Mouse (Mus musculus): Measurements from ENCODE around the gene Syt5. TPM values are rescaled to one million over a fixed set of nuclear protein-coding genes. Genes with fewer than 3 reads are reported as not detected.

The Syt5 gene
- 1.0 TPM for polyA plus RNA-seq (2017; shearing (Covaris generic))

GRCm38 (mm10) chr7:4547221-4547641 lies at the start of gene Syt5:
Syt5 (minus strand) TSS chr7:4547541.

GRCm38 (mm10) chr7:4532005-4532729 lies 15.2 kb downstream of the Syt5 start, which contains the start of gene Dnaaf3:
Dnaaf3 (minus strand) TSS chr7:4532453.

GRCm38 (mm10) chr7:4524212-4524922 lies 23.0 kb downstream of the Syt5 start, which contains the start of gene Tnni3:
Tnni3 (minus strand) TSS chr7:4524229.

GRCm38 (mm10) chr7:4516332-4517050 lies 30.9 kb downstream of the Syt5 start, which contains the start of gene Tnnt1:
Tnnt1 (minus strand) TSS chr7:4516382.

GRCm38 (mm10) chr7:4501558-4502397 lies 45.6 kb downstream of the Syt5 start, which contains the start of gene Ppp1r12c:
Ppp1r12c (minus strand) TSS chr7:4501680.

Other genes starting within 250 kb of the Syt5 start
- gene Ncr1, start 209.8 kb downstream of the Syt5 start, polyA plus RNA-seq (2017; shearing (Covaris generic)) = not detected
- not detected for gene Gp6, start 149.8 kb downstream of the Syt5 start, polyA plus RNA-seq (2017; shearing (Covaris generic))
- gene Rdh13, start 101.9 kb downstream of the Syt5 start, polyA plus RNA-seq (2017; shearing (Covaris generic)) = 3.0 TPM
- 9.4 TPM for gene Eps8l1, start 86.9 kb downstream of the Syt5 start, polyA plus RNA-seq (2017; shearing (Covaris generic))
- 203 TPM for gene Ppp1r12c, start 45.9 kb downstream of the Syt5 start, polyA plus RNA-seq (2017; shearing (Covaris generic))
- 2.5 TPM for gene Tnnt1, start 31.2 kb downstream of the Syt5 start, polyA plus RNA-seq (2017; shearing (Covaris generic))
- not detected for gene Tnni3, start 23.3 kb downstream of the Syt5 start, polyA plus RNA-seq (2017; shearing (Covaris generic))
- gene Dnaaf3, start 15.1 kb downstream of the Syt5 start, polyA plus RNA-seq (2017; shearing (Covaris generic)) = not detected
- not detected for gene Ptprh, start 56.5 kb upstream of the Syt5 start, polyA plus RNA-seq (2017; shearing (Covaris generic))
- 11.7 TPM for gene Tmem86b, start 83.9 kb upstream of the Syt5 start, polyA plus RNA-seq (2017; shearing (Covaris generic))
- 243 TPM for gene Ppp6r1, start 111.5 kb upstream of the Syt5 start, polyA plus RNA-seq (2017; shearing (Covaris generic))
- gene Hspbp1, start 137.5 kb upstream of the Syt5 start, polyA plus RNA-seq (2017; shearing (Covaris generic)) = 62.4 TPM
- gene Brsk1, start 143.1 kb upstream of the Syt5 start, polyA plus RNA-seq (2017; shearing (Covaris generic)) = not detected
- not detected for gene Tmem150b, start 177.7 kb upstream of the Syt5 start, polyA plus RNA-seq (2017; shearing (Covaris generic))
- gene Kmt5c, start 192.6 kb upstream of the Syt5 start, polyA plus RNA-seq (2017; shearing (Covaris generic)) = 29.2 TPM
- gene Cox6b2, start 205.6 kb upstream of the Syt5 start, polyA plus RNA-seq (2017; shearing (Covaris generic)) = not detected
- not detected for gene Fam71e2, start 223.8 kb upstream of the Syt5 start, polyA plus RNA-seq (2017; shearing (Covaris generic))
- 0.67 TPM for gene Il11, start 235.3 kb upstream of the Syt5 start, polyA plus RNA-seq (2017; shearing (Covaris generic))
- gene Tmem190, start 235.4 kb upstream of the Syt5 start, polyA plus RNA-seq (2017; shearing (Covaris generic)) = not detected
- gene Tmem238, start 242.1 kb upstream of the Syt5 start, polyA plus RNA-seq (2017; shearing (Covaris generic)) = 8.3 TPM
- gene Rpl28, start 245.3 kb upstream of the Syt5 start, polyA plus RNA-seq (2017; shearing (Covaris generic)) = 215 TPM